Mouse (Mus musculus) stomach, postnatal 0 days (tissue): ENCODE results near the gene Ormdl3.

Source experiments
- CTCF ChIP-seq: IDR thresholded peaks from 2 replicates; pipeline ENCODE4 v1.5.1; 2016; ENCODE audit warnings: antibody characterized with exemption, low read depth, mild to moderate bottlenecking, moderate library complexity
- EP300 ChIP-seq: optimal IDR thresholded peaks from 2 replicates; pipeline ENCODE3; 2016; ENCODE audit warnings: antibody characterized with exemption

DNA sequence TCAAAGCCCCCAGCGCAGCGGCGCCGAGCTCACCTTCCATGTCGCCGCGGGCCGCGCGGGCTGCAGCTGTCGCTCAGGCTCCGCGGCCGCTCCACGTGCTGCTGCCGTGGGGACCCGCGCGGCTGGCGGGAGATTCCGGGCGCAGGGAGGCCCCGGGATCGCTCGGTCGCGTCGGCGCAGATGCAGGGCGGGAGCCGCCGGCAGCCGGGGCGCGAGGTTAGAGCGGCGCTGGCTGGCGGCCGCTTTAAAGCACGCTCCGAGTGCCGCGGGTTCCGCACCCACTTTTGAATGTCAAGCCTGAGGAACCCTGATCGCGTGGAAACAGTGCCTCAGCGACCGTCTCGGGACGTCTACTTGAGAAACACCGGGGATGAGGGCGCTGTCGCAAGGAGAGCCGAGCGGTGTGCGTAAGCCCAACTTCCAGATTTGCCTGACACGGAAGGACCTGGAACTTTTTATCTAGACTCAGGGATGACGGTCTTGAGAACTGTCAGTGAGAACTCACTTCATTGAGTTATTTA is 41.4 kb downstream of the Ormdl3 start, which contains the start of gene Ikzf3:
- no peak for TF ChIP-seq CTCF
- TF ChIP-seq EP300 = no peak
